Mouse (Mus musculus) adrenal gland (tissue): ENCODE data around the gene Dlx3.

Source experiments
- intact Hi-C: fragments of 180-260 bp; cut with DNase I; formaldehyde crosslinking; loops from one replicate; pipeline ENCODE4 v1.15.1; 2025

The Dlx3 gene

DNA sequence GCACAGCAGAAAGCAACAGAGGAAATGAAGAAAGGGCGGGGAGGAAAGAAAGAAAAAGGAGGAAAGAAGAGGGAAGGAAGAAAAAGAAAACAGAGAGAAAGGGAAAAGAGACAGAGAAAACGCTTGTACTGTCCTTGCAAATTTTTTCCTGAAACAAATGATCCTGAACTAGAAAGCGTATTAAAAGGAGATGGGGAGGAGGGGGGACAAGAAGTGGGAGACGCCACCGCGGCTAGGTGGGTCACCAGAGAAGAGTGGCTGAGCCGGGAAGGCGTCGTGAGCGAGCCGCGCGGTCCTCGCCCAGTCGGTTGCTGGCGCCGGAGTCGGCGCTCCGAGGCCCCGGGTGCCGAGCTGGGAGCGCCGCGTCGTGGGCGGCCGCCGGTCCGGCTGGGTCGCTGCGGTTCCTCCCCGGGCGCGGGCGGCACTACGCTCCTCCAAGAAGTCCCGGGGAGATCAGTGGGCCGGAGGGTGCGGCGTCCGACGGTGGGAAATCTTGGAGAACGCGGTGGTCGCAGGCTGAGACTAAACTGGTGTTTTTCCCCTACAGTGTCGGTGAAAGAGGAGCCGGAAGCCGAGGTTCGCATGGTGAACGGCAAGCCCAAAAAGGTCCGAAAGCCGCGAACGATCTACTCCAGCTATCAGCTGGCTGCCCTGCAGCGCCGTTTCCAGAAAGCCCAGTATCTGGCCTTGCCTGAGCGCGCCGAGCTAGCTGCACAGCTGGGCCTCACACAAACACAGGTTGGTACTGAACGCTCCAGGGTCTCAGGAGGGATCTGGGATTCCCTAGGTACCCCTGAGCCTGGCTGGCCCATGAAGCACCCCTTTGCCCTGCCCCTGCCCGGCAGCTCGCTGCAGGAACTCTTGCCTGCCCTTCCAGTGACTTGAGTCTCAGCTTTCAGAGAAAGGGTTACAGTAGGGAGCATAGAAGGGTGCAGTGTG lies 1.5 kb downstream of the Dlx3 start:
- intact Hi-C loops: no loop called here

DNA sequence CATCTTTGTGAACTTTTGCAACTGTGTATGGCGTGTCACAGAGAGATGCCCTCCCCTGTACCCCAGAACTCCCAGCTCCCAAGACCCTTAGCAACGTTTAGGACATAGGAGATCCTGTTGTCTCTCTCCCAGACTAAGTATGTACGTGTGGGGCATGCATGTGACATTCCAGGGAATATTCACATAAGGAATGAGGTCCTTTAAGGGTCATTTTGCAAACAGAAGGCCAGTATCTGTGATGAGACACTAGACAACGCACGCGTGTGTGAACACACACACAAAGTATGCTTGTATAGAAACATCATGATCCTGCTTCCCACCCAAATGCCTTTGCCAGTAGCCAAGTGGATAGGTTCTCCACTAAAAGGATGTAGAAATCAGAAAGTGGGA lies 2.2 kb downstream of the Dlx3 start:
- intact Hi-C loops: no loop called here

DNA sequence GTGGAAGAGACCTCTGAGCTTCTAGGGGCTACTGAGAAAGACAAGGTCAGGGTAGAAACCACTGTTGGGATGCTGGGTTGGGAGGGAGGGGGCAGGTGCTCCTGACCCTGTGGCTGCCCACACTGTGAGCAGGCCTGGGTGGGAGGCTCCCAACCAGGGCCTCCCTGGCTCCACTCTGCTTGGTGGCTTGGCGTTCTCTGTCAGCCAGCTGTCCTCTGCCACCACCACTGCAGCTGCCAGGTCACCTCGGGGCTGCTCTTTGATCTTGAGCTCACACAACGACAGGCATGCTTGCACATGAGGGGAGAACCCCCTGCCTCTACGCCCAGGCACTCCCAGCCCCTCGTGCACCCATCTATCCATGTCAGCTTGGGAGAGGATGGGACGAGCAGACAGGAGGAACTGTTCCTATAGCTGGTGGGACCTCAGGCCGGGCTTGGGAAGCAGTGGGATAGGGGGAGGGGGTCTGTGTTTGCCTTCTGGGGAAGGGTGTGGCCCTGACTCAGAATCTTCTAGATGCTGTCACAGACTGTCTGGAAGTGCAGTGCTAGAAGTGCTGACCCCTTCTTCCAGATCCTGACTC lies 5.5 kb downstream of the Dlx3 start:
- intact Hi-C loops: no loop called here

- intact Hi-C loops: no loop called here
These were observed 6.6 kb downstream of the Dlx3 start for GRCm38 (mm10) chr11:95126272-95127245.

DNA sequence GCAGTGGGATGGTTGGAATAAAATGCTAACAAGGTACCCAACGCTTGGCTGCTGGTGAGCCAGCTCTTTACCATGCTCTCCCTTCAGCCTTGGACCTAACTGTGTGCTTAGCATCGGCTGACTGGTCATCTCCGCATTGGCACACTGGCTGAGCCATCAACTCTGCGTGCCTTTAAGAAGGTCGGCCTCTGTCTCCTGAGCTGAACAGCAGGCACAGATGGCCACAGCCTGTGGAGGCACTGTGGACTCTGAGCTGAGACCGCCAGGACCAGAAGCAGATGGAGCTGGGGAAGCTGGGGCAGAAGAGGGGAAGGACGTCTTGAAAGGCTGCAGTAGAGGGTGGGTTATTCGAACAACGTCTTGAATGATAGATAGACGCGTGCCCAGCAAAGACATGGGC lies 8.4 kb downstream of the Dlx3 start:
- intact Hi-C loops: no loop called here

DNA sequence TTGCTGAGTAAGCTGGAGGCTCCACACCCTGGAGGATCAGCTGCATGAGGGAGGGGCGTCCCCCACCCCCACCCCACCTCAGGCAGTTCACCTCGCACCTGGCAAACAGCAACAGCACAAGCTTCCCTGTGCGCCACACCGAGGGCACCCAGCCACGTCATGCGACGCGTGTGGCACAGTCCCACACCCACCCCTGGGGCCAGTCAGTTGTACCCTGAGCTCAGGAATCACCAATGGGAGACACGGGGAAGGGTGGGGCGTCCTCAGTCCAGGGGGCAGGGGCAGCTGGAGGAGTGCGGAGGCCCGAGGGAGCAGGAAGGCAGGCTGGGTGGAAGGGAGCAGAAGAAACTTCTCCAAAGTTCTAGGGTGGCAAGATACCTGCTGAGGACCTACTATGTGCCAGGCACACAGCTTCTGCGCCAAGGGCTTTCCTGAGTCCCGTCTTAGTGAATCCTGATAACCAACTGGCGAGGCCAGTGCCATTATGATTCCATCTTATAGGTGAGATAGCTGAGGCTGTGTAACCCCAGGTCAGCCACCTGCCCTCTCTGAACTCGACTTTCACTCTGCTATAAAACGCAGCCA lies 10.8 kb downstream of the Dlx3 start:
- intact Hi-C loops: no loop called here

- intact Hi-C loops: no loop called here
These were observed 13.4 kb downstream of the Dlx3 start for GRCm38 (mm10) chr11:95133321-95133720.

- intact Hi-C loops: no loop called here
These were observed 17.4 kb downstream of the Dlx3 start for GRCm38 (mm10) chr11:95137281-95137680.

DNA sequence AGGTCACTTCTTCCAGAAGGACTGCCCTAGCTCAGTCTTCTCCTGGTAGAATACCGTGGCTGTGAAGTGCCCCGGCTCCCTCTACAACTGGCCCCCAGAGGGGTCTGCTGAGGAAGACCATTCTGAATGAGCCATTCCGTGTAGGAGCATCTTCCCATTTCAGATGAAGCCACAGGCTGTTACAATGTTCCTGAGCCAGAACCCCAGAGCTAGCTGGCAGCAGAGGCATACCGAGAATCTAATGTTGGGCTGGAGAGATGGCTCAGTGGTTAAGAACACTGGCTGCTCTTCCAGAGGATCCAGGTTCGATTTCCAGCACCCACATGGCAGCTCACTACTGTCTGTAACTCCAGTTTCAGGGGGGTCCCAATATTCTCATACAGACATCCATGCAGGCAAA lies 20.0 kb downstream of the Dlx3 start:
- intact Hi-C loops: no loop called here

- intact Hi-C loops: no loop called here
These were observed 22.3 kb downstream of the Dlx3 start for GRCm38 (mm10) chr11:95142258-95142657.

DNA sequence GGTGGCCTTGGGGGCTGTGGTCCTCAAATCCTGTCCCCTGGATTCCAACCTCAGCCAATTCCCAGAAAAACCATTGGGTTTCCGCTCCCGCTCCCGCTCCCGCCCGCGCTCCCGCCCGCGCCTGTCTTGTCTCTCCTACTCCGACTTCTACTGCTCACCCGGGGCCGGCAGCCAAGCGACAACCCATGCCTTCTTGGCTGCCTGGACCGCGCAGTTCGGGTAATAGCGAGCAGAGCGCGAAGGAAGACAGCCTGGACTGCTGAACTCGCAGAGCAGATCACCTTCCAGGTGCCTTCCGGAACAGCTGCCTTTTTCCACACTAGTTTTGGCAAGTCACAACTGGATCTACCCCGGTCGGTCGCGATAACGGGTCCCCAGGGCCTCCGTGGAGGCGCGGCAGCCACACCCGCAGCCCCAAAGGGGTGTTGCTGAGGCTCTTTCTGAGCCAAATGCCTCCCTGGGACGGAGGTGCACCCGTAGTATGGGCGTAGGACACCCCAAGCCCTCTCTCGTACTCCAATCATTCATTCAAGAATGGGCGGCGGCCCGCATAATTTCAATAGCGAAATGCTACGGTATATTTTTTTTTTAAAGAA lies 23.2 kb downstream of the Dlx3 start:
- intact Hi-C loops: no loop called here

GRCm38 (mm10) chr11:95143663-95144062 lies 23.7 kb downstream of the Dlx3 start:
- intact Hi-C loops: no loop called here

GRCm38 (mm10) chr11:95144091-95144945 lies 24.4 kb downstream of the Dlx3 start:
- intact Hi-C loops: no loop called here

- intact Hi-C loops: no loop called here
These were observed 25.1 kb downstream of the Dlx3 start for GRCm38 (mm10) chr11:95144946-95145483.

GRCm38 (mm10) chr11:95145851-95146403 lies 26.0 kb downstream of the Dlx3 start, which contains the start of gene Dlx4:
Gene Dlx4 (minus strand): TSS chr11:95146263.
- intact Hi-C loops: no loop called here

DNA sequence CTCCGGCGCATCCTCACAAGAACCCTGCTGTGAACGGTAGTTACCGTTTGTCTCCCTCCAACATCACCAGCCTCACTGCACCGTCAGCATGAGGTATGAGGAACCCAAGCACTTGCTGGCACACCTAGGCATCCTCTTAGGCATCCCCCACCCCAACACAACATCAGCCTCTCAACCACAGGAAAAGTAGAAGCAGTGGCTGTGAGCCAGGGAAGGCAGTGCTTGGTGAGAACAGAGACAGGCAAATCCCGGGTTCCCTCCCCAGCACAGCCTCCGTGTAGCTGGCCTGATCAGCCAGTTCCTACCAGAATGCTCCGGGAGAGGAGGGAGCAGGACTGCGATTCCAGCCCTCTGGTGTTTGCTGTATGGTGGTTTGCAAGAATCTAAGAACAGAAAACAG lies 28.8 kb downstream of the Dlx3 start:
- intact Hi-C loops: no loop called here

DNA sequence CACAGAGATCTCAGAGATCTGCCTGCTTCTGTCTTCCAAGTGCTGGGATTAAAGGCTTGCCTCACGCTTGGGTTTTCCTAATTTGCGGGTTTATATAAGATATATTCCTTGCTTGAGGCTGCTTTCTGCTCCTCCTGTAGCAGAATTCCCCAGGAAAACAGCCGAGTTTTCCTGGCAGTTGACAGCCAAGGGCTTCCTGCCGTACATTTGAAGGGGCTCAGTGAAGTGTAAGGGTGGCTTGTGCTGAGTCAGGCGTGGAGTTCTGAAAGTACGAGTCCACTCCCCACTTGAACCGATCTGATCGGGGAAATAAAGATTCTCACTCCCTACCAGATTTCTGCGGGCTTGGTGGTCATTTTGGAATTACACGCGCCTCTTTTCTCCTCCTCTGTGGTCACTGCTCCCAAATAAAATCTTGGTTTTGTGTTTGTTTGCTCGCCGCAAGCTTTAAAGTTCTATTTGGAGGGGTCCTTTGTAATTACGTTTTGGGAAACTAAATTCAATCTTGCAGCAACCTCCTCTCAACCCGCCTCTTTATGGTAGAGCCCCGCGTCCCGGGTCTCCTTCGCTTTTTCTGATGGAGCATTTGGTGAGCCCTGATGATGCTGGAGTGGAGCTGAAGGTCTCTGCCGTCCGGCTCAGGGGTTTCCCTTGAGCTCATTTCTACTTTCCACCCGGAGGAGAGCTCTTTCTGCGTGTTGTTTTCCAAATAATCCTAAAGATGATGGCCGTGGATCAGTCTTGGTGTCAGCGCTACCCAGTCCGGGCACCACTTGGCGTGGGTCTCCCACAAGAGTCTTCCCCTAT lies 29.7 kb downstream of the Dlx3 start:
- intact Hi-C loops: no loop called here

DNA sequence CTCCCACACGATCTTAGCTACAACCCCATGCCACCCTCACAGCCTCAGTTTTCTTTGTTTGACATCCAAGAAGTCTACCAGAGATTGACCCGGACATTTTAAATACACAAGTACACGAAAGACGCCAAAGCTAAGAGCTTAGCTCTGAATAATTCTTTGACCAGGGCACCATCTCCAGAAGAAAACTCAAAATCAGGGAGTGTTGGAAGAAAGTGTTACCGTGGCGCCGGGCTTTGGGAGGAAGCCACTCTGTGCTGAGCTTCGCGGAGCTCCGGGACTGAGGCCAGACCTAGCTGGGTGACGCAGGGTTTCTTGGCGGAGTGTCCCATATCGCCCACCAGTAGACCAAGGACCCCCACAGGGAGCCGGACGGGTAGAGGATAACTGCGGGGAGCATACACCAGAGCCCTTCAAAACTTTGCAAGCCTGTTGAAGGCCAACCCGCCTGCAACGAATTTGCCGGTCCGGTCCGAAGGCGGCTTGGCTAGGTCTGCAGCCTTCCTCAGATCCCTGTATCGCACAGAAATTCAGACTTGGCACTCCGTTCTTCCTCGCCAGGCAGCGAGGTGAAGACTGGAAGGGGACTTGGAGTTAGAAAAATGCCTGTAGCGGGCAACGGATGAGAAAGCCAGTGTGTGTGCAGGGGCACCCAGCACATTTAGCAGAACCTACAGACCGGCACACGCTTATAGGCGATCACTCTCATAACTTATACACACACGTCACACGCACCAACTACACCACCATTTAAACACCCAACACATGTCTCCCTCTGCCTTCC lies 30.5 kb downstream of the Dlx3 start:
- intact Hi-C loops: no loop called here
